7 mouse cellular contexts compared by ENCODE assay signal in genomic region chr19:5793917-5794770, GRCm38 (mm10). TPM values are rescaled to one million over a fixed set of nuclear protein-coding genes. Genes with fewer than 3 reads are reported as not detected.
DNase-seq lines count a peak whose midpoint lies in the region; ATAC-seq and TF ChIP-seq lines count a peak whose summit lies in the region.
"Not testable (repeated sequence)": the region's sequence is repeated elsewhere in the genome, so short reads cannot be mapped to it uniquely, and the experiment has no call there.

No protein-coding gene starts in this region.

- TF ChIP-seq EP300 in heart, adult 2 months (IDR thresholded peaks at IDR 0.05; ENCODE audit: insufficient read depth, low read depth, low read length) = not testable (repeated sequence)

- not testable (repeated sequence) for H3K79me2 ChIP-seq in heart, adult 2 months (replicated peaks; ENCODE audit: control insufficient read depth, insufficient read depth, low read length)

- not testable (repeated sequence) for H3K4me3 ChIP-seq in embryonic facial prominence, embryonic 12.5 days; heart, adult 2 months; hindbrain, postnatal 0 days (ENCODE audit: low read length); lung, embryonic 15.5 days
- H3K4me3 ChIP-seq in neural tube, embryonic 13.5 days = peak overlapping the region; percentile 82; the same call in 1 of the 2 replicates

- H3K9me3 ChIP-seq in embryonic facial prominence, embryonic 12.5 days; hindbrain, postnatal 0 days (ENCODE audit: low read length); lung, embryonic 15.5 days; neural tube, embryonic 13.5 days: not testable (repeated sequence)

- peaks cover 21% of the 10 kb centered on the region for H3K4me1 ChIP-seq in embryonic facial prominence, embryonic 12.5 days
- peaks cover 10% of the 10 kb centered on the region for H3K4me1 ChIP-seq in heart, adult 2 months (ENCODE audit: control insufficient read depth, insufficient read depth, low read length)
- peaks cover 14% of the 10 kb centered on the region for H3K4me1 ChIP-seq in hindbrain, postnatal 0 days (ENCODE audit: insufficient read depth, low read length)
- H3K4me1 ChIP-seq in lung, embryonic 15.5 days = peaks cover 25% of the 10 kb centered on the region
- peaks cover 43% of the 10 kb centered on the region for H3K4me1 ChIP-seq in neural tube, embryonic 13.5 days (replicated peaks)

- not testable (repeated sequence) for TF ChIP-seq CTCF in heart, adult 2 months (IDR thresholded peaks at IDR 0.05); hindbrain, postnatal 0 days (IDR thresholded peaks at IDR 0.05; ENCODE audit: low read depth)

- not testable (repeated sequence) for H3K9ac ChIP-seq in embryonic facial prominence, embryonic 12.5 days; hindbrain, postnatal 0 days (replicated peaks; ENCODE audit: low read length); lung, embryonic 15.5 days
- peak overlapping the region; percentile 3; the same call in 1 of the 2 replicates for H3K9ac ChIP-seq in heart, adult 2 months (ENCODE audit: low read depth, low read length)
- peak overlapping the region; percentile 99 for H3K9ac ChIP-seq in neural tube, embryonic 13.5 days

- peak; percentile 74 for ATAC-seq in embryonic facial prominence, embryonic 12.5 days (ENCODE audit: insufficient number of reproducible peaks, insufficient read depth, low FRiP score, low TSS enrichment)
- peak; percentile 45 for ATAC-seq in hindbrain, postnatal 0 days
- peak; percentile 51; the same call in 1 of the 2 replicates for ATAC-seq in lung, embryonic 15.5 days (ENCODE audit: borderline replicate concordance, extremely low read depth, low FRiP score, low TSS enrichment)
- ATAC-seq in neural tube, embryonic 13.5 days (ENCODE audit: low read depth) = peak; percentile 45

- TF ChIP-seq POLR2A in heart, adult 2 months (IDR thresholded peaks at IDR 0.05; ENCODE audit: insufficient read depth, low read depth, low read length) = peak; percentile 50

- peak; percentile 65 to 86 for DNase-seq in adrenal gland, adult (ENCODE audit: inconsistent age in 2 of 2, low spot score in 1 of 2)
- peak in 1 of 2 experiments; percentile 45 for DNase-seq in heart, adult 2 months
- not testable (repeated sequence) for DNase-seq in hindbrain, postnatal 0 days (ENCODE audit: low spot score)
- peak; percentile 32 for DNase-seq in layer of hippocampus, adult 9-11 months

- intact Hi-C loops in heart, adult 2 months (cut with DNase I) = loop anchor here (1.0 kb wide), 1 partner anchor 56 kb away; no protein-coding TSS in a partner anchor

- H3K4me2 ChIP-seq in embryonic facial prominence, embryonic 12.5 days (replicated peaks); lung, embryonic 15.5 days: not testable (repeated sequence)
- 0 out of 2 replicates have a peak overlapping the region, but pooled peaks have one; percentile 16 for H3K4me2 ChIP-seq in hindbrain, postnatal 0 days (ENCODE audit: low read depth, low read length)
- H3K4me2 ChIP-seq in neural tube, embryonic 13.5 days = peak overlapping the region; percentile 100

- WGBS in embryonic facial prominence, embryonic 12.5 days = 32% methylated on average over 7 of the region's 7 CpGs
- 2% methylated on average over 7 of the region's 7 CpGs for WGBS in heart, adult 2 months
- WGBS in hindbrain, postnatal 0 days = 18% methylated on average over 7 of the region's 7 CpGs
- WGBS in lung, embryonic 15.5 days = 14% methylated on average over 7 of the region's 7 CpGs
- 35% methylated on average over 7 of the region's 7 CpGs for WGBS in neural tube, embryonic 13.5 days

- peaks cover 41% of the 10 kb centered on the region for H3K36me3 ChIP-seq in embryonic facial prominence, embryonic 12.5 days
- H3K36me3 ChIP-seq in heart, adult 2 months (ENCODE audit: control insufficient read depth, insufficient read depth, low read length) = peaks cover 35% of the 10 kb centered on the region
- peaks cover 32% of the 10 kb centered on the region for H3K36me3 ChIP-seq in hindbrain, postnatal 0 days (ENCODE audit: insufficient read depth, low read length)
- peaks cover 44% of the 10 kb centered on the region for H3K36me3 ChIP-seq in lung, embryonic 15.5 days
- H3K36me3 ChIP-seq in neural tube, embryonic 13.5 days = peaks cover 41% of the 10 kb centered on the region

- not testable (repeated sequence) for H3K27me3 ChIP-seq in embryonic facial prominence, embryonic 12.5 days; heart, adult 2 months (ENCODE audit: control insufficient read depth, insufficient read depth, low read length); hindbrain, postnatal 0 days (ENCODE audit: insufficient read depth, low read length); lung, embryonic 15.5 days; neural tube, embryonic 13.5 days

- H3K27ac ChIP-seq in embryonic facial prominence, embryonic 12.5 days = peak overlapping the region; percentile 78
- H3K27ac ChIP-seq in heart, adult 2 months = peak overlapping the region; percentile 100
- peak overlapping the region; percentile 48; the same call in 1 of the 2 replicates for H3K27ac ChIP-seq in hindbrain, postnatal 0 days
- H3K27ac ChIP-seq in lung, embryonic 15.5 days = peak overlapping the region; percentile 69
- H3K27ac ChIP-seq in neural tube, embryonic 13.5 days (replicated peaks) = peak overlapping the region; percentile 59

RNA-seq across cellular contexts. Expression of gene Scyl1, which starts 22.9 kb away (rescaled TPM):
- polyA plus RNA-seq in embryonic facial prominence, embryonic 12.5 days (2016; fragmentation: Nextera tagmentation; extraction: Ambion mirVana) = 78.8 and 80.0 TPM in 2 replicates
- 10 to 100 TPM; 57.2 to 70.0 TPM for total RNA-seq in heart, adult 2 months (2021)
- polyA plus RNA-seq in heart, adult 2 months (2012; rRNA removed) = 95.6 and 113 TPM in 2 replicates
- 84.1 and 96.6 TPM in 2 replicates for total RNA-seq in hindbrain, postnatal 0 days (2014; rRNA removed)
- polyA plus RNA-seq in hindbrain, postnatal 0 days (2015; fragmentation: Nextera tagmentation; extraction: Ambion mirVana) = 73.3 and 76.2 TPM in 2 replicates
- polyA plus RNA-seq in lung, embryonic 15.5 days (2015; fragmentation: Nextera tagmentation; extraction: Ambion mirVana) = 76.1 and 83.6 TPM in 2 replicates
- 66.7 and 69.8 TPM in 2 replicates for polyA plus RNA-seq in neural tube, embryonic 13.5 days (2015; fragmentation: Nextera tagmentation; extraction: Ambion mirVana)

RNA-seq across cellular contexts. Expression of gene Ltbp3, which starts 53.4 kb away (rescaled TPM):
- polyA plus RNA-seq in embryonic facial prominence, embryonic 12.5 days (2016; fragmentation: Nextera tagmentation; extraction: Ambion mirVana) = 25.3 and 27.0 TPM in 2 replicates
- total RNA-seq in heart, adult 2 months (2021) = 10 to 100 TPM; 30.7 to 34.2 TPM
- 61.3 and 61.5 TPM in 2 replicates for polyA plus RNA-seq in heart, adult 2 months (2012; rRNA removed)
- 43.0 and 50.2 TPM in 2 replicates for total RNA-seq in hindbrain, postnatal 0 days (2014; rRNA removed)
- 14.0 and 14.4 TPM in 2 replicates for polyA plus RNA-seq in hindbrain, postnatal 0 days (2015; fragmentation: Nextera tagmentation; extraction: Ambion mirVana)
- 47.2 and 54.9 TPM in 2 replicates for polyA plus RNA-seq in lung, embryonic 15.5 days (2015; fragmentation: Nextera tagmentation; extraction: Ambion mirVana)
- 16.0 and 17.0 TPM in 2 replicates for polyA plus RNA-seq in neural tube, embryonic 13.5 days (2015; fragmentation: Nextera tagmentation; extraction: Ambion mirVana)

Comparison
In these comparisons a context has a peak if more than half of its experiments do, and no peak if none do; other contexts are left out.
1. H3K27ac ChIP-seq: peak in every context shown above with its lines; median percentile 100 in heart, adult 2 months; 78 in embryonic facial prominence, embryonic 12.5 days; 69 in lung, embryonic 15.5 days; 59 in neural tube, embryonic 13.5 days; 48 in hindbrain, postnatal 0 days.